Mouse (Mus musculus) Muller cell, postnatal 12 days (primary cell): ENCODE measurements around the gene Pan3.
"Not testable (repeated sequence)": the region's sequence is repeated elsewhere in the genome, so short reads cannot be mapped to it uniquely, and the experiment has no call there.

Experiments used
- DNase-seq: peaks from one replicate; pipeline ENCODE4 v3.0.0-alpha.2; 2015; ENCODE audit errors: inconsistent ontology term

Pan3 gene

DNA sequence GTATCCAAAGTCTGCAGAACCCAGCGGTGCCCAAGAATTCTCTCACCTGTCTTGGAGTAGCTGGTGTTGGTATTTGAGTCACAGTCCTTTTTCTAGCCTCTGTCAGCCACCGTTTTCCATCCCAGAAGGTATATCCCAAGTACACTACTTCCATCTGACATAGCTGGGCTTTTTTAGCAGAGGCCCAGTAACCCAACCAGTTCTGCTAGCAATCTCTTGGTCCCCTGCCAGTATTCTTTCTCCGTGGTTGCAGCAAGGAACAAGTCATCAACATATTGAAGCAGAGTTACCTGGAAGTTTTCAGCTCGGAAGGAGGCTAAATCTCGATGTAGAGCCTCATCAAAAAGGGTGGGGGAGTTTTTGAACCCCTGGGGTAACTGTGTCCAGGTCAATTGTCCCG, 127.7 kb downstream of the Pan3 start:
- not testable (repeated sequence) for DNase-seq

GRCm38 (mm10) chr5:147563511-147564139, 133.7 kb downstream of the Pan3 start:
- no peak for DNase-seq

DNA sequence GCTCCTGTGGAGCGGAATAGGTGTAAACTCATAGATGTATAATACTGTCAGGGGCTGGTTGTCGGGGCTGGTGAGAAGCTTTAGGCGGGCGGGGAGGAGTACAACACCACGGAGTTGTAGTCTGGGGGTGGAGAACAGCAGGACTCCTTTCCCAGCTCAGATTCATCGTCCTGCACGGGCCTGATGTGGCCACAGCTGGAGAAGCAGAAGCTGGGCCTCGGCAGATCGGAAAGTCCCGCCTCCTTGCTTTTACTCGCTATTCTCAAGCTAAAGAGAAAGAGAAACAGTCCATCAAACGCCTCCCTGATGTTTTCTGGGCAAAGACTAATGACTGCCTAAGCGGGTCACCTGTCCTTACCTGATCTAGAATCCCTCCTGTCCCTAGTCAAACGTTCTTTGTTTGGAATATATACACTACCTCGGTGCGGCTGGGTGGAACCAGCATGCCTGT, 134.2 kb downstream of the Pan3 start:
- no peak for DNase-seq

DNA sequence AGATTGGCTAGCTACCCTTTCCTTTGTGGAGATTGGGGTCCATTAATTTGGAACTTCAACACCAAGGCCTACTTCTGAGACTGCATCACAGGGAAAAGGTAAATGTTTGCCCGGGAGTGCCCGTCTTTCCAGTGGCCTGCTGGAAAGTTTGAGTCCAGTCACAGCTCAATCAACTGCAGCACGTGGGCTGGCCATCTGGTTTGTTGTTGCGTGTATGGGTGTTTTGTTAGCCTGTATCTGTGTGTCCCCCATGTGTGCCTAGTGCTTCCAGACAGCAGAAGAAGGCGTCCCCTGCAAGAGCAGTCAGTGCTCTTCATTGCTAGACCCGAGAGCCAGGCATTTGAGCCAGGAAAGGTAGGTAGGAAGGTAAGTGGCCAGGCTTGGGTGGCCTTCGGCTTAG, 135.5 kb downstream of the Pan3 start:
- no peak for DNase-seq

- DNase-seq = no peak
Measured at GRCm38 (mm10) chr5:147566335-147566734, 136.4 kb downstream of the Pan3 start.

GRCm38 (mm10) chr5:147572695-147573094, 142.7 kb downstream of the Pan3 start:
- no peak for DNase-seq

DNA sequence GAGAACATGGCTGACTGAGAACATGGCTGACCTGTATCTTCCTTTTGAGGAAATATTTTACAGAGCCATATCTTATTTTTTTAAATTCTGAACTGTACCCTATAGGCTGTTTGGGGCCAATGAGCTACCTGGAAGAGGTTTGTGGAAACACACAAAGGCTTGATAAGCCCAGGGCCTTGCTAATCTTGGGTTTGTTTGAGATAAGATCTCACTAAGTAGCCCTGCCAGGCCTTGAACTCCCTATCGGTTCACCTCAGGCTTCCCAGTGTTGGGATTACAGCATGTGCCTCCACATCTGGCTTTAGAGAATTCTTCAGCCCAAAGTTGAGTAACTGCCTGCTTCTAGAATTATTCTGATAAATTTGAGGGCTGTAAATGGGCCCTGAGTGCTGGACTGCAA, 143.6 kb downstream of the Pan3 start:
- no peak for DNase-seq

- DNase-seq = no peak
Measured at GRCm38 (mm10) chr5:147574517-147574916, 144.6 kb downstream of the Pan3 start.

DNA sequence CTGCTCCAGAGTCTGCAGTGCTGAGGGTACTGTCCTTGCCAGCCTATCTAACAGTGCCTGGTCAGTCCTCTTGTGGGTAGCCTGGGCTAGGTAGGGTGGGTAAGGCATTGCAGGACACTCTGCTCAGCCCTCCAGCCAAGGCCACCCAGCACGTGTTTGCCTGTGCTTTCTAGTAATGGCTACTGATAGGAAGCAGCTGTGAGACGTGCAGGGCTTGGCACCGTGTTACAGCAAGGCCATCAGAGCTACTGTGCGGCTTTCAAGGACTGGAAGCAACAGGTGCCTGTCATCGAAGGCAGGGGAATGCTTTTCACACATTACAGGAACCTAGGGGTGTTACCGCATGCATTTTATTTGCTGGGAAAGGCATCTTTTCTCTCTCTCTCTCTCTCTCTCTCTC, 147.0 kb downstream of the Pan3 start:
- no peak for DNase-seq

- no peak for DNase-seq
Measured at GRCm38 (mm10) chr5:147579148-147579547, 149.2 kb downstream of the Pan3 start.

DNA sequence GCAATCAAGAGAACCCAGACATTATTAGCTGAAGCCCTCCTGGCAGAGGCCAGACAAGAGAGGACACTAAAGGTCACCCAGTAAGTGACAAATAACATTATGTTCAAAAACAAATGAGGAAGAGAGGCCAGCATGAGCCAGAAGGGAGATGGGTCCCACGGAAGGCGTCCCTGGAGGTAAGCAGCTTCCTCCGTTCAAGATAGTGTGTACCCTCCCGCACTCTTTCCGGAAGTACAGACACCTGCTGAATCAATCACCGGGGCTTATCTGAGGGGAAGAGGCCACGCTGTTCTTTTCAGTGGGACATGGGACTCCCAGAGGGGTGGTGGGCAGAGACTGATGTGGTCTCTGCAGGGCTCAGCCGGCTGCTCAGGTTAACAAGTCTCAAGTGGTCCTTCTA, 149.7 kb downstream of the Pan3 start:
- no peak for DNase-seq

DNA sequence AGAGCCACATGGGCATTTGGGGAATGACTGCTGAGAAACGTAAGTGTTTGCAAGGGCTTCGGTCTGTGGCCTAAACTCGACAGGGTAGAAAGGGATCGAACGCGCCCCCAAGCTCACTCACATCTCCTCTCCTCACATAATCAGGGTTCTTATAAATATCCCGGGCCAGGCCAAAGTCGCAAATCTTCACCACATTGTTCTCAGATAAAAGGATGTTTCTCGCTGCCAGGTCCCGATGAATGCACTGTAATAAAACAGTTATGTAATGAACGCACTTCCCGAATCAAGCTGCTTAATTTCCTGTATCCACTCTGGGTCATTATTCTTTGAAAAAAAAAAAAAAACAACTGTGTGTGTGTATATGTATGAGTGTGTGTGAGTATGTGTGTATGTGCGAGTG, 150.2 kb downstream of the Pan3 start:
- DNase-seq = no peak

- peak; percentile 35 for DNase-seq
Measured at GRCm38 (mm10) chr5:147583702-147584298, 153.8 kb downstream of the Pan3 start.

- DNase-seq = no peak
Measured at GRCm38 (mm10) chr5:147584648-147585047, 154.7 kb downstream of the Pan3 start.

- DNase-seq = no peak
Measured at GRCm38 (mm10) chr5:147585070-147585469, 155.1 kb downstream of the Pan3 start.

GRCm38 (mm10) chr5:147589814-147590213, 159.9 kb downstream of the Pan3 start:
- DNase-seq = peak; percentile 86

DNA sequence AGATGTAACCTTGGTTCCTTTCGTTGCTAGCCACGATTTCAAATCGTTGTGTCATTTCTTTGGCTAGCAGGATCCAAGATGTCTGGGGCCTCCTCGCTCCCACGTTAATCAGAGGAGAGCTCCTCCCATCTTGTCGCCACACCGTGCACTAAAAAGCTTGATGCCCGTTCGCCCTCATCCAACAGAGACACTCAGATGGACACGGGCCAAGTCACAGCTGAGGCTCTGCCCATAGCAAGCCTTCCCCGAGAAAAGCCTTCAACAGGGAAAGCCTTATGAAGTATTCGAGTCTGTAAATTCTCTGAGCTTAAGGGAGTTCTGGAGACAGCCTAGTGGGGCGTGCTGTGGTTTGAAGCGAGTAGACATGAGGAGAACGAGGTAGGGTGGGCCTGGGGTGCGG, 167.9 kb downstream of the Pan3 start:
- DNase-seq = peak; percentile 34
